In the genomic region with DNA sequence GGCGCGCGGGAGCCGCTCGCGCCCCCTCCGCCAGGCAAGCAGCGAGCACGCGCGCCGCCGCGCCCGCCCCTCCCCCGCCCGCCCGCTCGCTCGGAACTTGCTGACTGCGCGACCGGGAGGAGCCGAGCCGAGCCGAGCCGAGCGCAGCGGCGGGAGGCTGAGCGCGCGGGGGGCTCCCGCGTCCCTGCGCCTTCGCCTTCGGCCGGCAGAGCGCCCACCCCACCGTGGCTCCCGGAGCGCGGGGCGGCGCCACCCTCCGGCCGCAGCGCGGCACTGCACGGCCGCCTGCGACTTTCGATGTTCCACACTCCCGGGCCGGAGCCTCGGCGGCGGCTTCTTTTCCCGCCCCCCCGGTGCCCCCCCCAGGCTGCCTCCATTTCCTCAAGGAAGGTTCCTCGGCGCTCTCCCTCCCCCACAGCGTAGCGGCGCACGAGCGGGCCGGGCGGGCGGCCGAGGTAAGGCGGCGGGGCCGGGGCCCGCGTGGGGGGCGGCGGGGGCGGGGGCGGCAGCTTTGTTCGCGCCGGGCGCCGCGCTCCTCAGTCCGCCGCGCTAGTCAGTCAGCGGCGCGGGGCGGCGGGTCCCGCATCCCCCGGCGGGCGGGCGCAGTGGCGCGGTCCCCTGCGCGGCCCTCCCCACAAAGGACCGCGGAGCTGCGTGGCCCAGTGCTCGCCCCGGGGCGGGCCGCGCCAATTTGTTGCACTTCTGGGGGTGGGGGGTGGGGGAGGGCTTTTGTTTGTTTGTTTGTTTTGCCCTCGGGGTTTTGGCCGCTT, we compare ENCODE assay signal across 8 mouse cellular contexts. TPM values are rescaled to one million over a fixed set of nuclear protein-coding genes. Genes with fewer than 3 reads are reported as not detected.
DNase-seq lines count a peak whose midpoint lies in the region; ATAC-seq and TF ChIP-seq lines count a peak whose summit lies in the region.

No protein-coding gene starts in this region.

- WGBS in hindbrain, embryonic 14.5 days = under 1% methylated on average over 68 of the region's 114 CpGs
- under 1% methylated on average over 82 of the region's 114 CpGs for WGBS in macrophage (ENCODE audit: missing documents)

- intact Hi-C loops in left cerebral cortex, adult 2 months (cut with DNase I) = loop anchor here (1.0 to 5.0 kb wide), 5 partner anchors 58 to 820 kb away; no protein-coding TSS in a partner anchor

- peak; percentile 58 for DNase-seq in R1 (ENCODE audit: low read depth, low spot score)
- peak; percentile 84 to 87 for DNase-seq in cerebellum, postnatal 14 days
- DNase-seq in frontal cortex, postnatal 25 days (ENCODE audit: low spot score in 2 of 2) = peak; percentile 66 to 70
- DNase-seq in hindbrain, embryonic 14.5 days (ENCODE audit: low spot score) = peak; percentile 90
- peak; percentile 85 to 86 for DNase-seq in left cerebral cortex, adult 2 months (ENCODE audit: extremely low spot score in 1 of 2, low spot score in 2 of 2)
- DNase-seq in right cerebral cortex, adult 2 months (ENCODE audit: low spot score in 2 of 2) = peak; percentile 71 to 77
- DNase-seq in urinary bladder, postnatal 14 days (ENCODE audit: low spot score) = peak; percentile 73

- H3K27ac ChIP-seq in hindbrain, embryonic 14.5 days = peak overlapping the region; percentile 99
- peak overlapping the region; percentile 80 for H3K27ac ChIP-seq in left cerebral cortex, adult 2 months
- no peak overlapping the region for H3K27ac ChIP-seq in macrophage

- peaks cover 30% of the 10 kb centered on the region for H3K4me1 ChIP-seq in hindbrain, embryonic 14.5 days (replicated peaks; ENCODE audit: control insufficient read depth, insufficient read depth, low read length)

- peaks cover 33% of the 10 kb centered on the region for H3K79me2 ChIP-seq in macrophage (ENCODE audit: inconsistent target)

- H3K4me3 ChIP-seq in hindbrain, embryonic 14.5 days (replicated peaks; ENCODE audit: low read length) = peak overlapping the region; percentile 79
- H3K4me3 ChIP-seq in left cerebral cortex, adult 2 months = peak overlapping the region; percentile 71
- H3K4me3 ChIP-seq in macrophage (ENCODE audit: inconsistent target) = peak overlapping the region; percentile 58

- peak overlapping the region; percentile 98 for H3K9ac ChIP-seq in hindbrain, embryonic 14.5 days

- no peaks in the 10 kb centered on the region for H3K9me3 ChIP-seq in hindbrain, embryonic 14.5 days (ENCODE audit: control insufficient read depth, low read length)

- peaks cover 8% of the 10 kb centered on the region for H3K36me3 ChIP-seq in hindbrain, embryonic 14.5 days (replicated peaks; ENCODE audit: control insufficient read depth, insufficient read depth)
- no peaks in the 10 kb centered on the region for H3K36me3 ChIP-seq in macrophage (ENCODE audit: inconsistent target)

- peak overlapping the region; percentile 93 for H3K4me2 ChIP-seq in hindbrain, embryonic 14.5 days (replicated peaks)

- ATAC-seq in hindbrain, embryonic 14.5 days (ENCODE audit: low FRiP score) = peak; percentile 96

- H3K27me3 ChIP-seq in hindbrain, embryonic 14.5 days (ENCODE audit: control insufficient read depth, insufficient read depth, low read length) = no peaks in the 10 kb centered on the region

- peak; percentile 77 for TF ChIP-seq CTCF in left cerebral cortex, adult 2 months (IDR thresholded peaks at IDR 0.05)

RNA-seq across cellular contexts. Expression of gene Ube2e3, which starts 1.2 kb away (rescaled TPM):
- polyA plus RNA-seq in hindbrain, embryonic 14.5 days (2014; fragmentation: Nextera tagmentation; extraction: Ambion mirVana) = 293 and 295 TPM in 2 replicates
- total RNA-seq in left cerebral cortex, adult 2 months (2021) = 100 to 1,000 TPM; 103 to 104 TPM
- 10 to 100 TPM; 23.6 to 96.1 (median 51.1) TPM for total RNA-seq in macrophage (2018; cell fraction: chromatin; rRNA removed)
- total RNA-seq in macrophage (2018; cell fraction: cytosol; rRNA removed) = 10 to 100 TPM; 29.7 to 39.8 (median 34.8) TPM
- 10 to 100 TPM; 24.0 to 71.7 (median 36.9) TPM for total RNA-seq in macrophage (2018; cell fraction: nucleus; rRNA removed)
- polyA plus RNA-seq in macrophage (2018) = 26.6 to 43.5 TPM (median 28.2 TPM) in 3 replicates
